Mouse (Mus musculus) brain, embryonic 14.5 days (tissue): ENCODE measurements around the gene Jtb.

Experiments
- CTCF ChIP-seq: fragments of 200-500 bp; IDR thresholded peaks from 2 replicates; pipeline ENCODE4 v1.5.1; 2012; ENCODE audit warnings: inconsistent platforms, mild to moderate bottlenecking, moderate library complexity, borderline replicate concordance; ENCODE audit not compliant: insufficient read depth, insufficient read length; ENCODE audit errors: extremely low read depth
- POLR2A ChIP-seq: fragments of 200-500 bp; IDR thresholded peaks from 2 replicates; pipeline ENCODE4 v1.6.1; 2012; ENCODE audit warnings: mild to moderate bottlenecking, inconsistent platforms, borderline replicate concordance; ENCODE audit not compliant: poor library complexity, insufficient read depth, insufficient read length, severe bottlenecking; ENCODE audit errors: extremely low read depth

DNA sequence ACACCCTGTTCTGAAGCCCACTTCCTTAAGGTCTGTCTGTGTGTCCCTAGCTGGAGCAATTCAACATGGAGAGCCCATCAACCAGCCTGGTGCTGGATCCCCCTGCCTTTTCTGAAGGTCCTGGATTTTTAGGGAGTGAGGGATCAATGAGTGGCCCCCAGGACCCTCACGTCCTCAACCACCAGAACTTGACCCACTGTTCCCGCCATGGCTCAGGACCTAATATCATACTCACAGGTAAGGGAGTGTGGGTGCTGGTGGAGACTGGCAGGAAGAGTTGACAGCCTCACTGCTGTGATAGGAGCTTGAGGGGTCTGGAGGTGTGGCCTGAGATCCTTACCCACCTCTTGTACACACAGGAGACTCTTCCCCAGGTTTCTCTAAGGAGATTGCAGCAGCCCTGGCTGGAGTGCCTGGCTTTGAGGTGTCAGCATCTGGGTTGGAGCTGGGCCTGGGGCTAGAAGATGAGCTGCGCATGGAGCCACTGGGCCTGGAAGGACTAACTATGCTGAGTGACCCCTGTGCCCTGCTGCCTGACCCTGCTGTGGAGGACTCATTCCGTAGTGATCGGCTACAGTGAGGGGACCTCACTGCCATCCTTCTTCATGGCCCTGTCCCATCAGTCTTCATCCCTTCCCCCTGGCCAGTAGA lies 31.8 kb downstream of the Jtb start:
- TF ChIP-seq POLR2A (no peak), CTCF (no peak)
